8 mouse cellular contexts compared by ENCODE assay signal in genomic region chr11:93988328-93989062, GRCm38 (mm10). TPM values are rescaled to one million over a fixed set of nuclear protein-coding genes. Genes with fewer than 3 reads are reported as not detected.
A peak's percentile ranks its signal among the peaks of the same experiment; 100 is the strongest.
DNase-seq lines count a peak whose midpoint lies in the region; ATAC-seq and TF ChIP-seq lines count a peak whose summit lies in the region.

No protein-coding gene starts in this region.

- 46% methylated on average over 12 of the region's 12 CpGs for WGBS in kidney, adult 2 months

- no peak for TF ChIP-seq CTCF in kidney, adult 2 months (conservative IDR thresholded peaks at IDR 0.05; ENCODE audit: insufficient read depth, insufficient read length, low read depth, low read length)

- H3K4me3 ChIP-seq in kidney, adult 2 months (ENCODE audit: insufficient read depth, low read depth, low read length), result no peak overlapping the region

- ATAC-seq in granulocyte monocyte progenitor cell, adult 5-6 weeks (replicated peaks; ENCODE audit: poor library complexity, severe bottlenecking), result 0 out of 2 replicates have a peak, but pooled peaks have one; percentile 13

- TF ChIP-seq POLR2A in kidney, adult 2 months (IDR thresholded peaks at IDR 0.05; ENCODE audit: low read depth, low read length), result no peak

- H3K4me1 ChIP-seq in kidney, adult 2 months (ENCODE audit: control insufficient read depth, insufficient read depth, low read length), result peaks cover 16% of the 10 kb centered on the region

- peak overlapping the region; percentile 94 for H3K27ac ChIP-seq in kidney, adult 2 months (ENCODE audit: insufficient read depth, low read depth, low read length)

- peak; percentile 16 for DNase-seq in adrenal gland, postnatal 10 days
- DNase-seq in adrenal gland, postnatal 4 days (ENCODE audit: low spot score in 2 of 2), result no peak
- peak; percentile 85 for DNase-seq in kidney, adult 2 months
- peak; percentile 74 for DNase-seq in lung, postnatal 10 days
- no peak for DNase-seq in frontal cortex, adult 2 months (ENCODE audit: extremely low spot score in 1 of 2, low spot score in 1 of 2)
- DNase-seq in spleen, adult 12 weeks (ENCODE audit: low spot score), result no peak
- DNase-seq in Muller cell, postnatal 12 days (ENCODE audit: inconsistent ontology term), result no peak

- H3K27me3 ChIP-seq in kidney, adult 2 months (replicated peaks; ENCODE audit: control insufficient read depth, insufficient read depth, low read length), result no peaks in the 10 kb centered on the region

- H3K36me3 ChIP-seq in kidney, adult 2 months (ENCODE audit: control insufficient read depth, insufficient read depth, low read length), result no peaks in the 10 kb centered on the region

RNA-seq across cellular contexts. Expression of gene Spag9, which starts 7.4 kb away (rescaled TPM):
- total RNA-seq in adrenal gland, postnatal 10 days (2021), result 100 to 1,000 TPM; 107 to 125 TPM
- total RNA-seq in adrenal gland, postnatal 4 days (2021), result 100 to 1,000 TPM; 109 to 118 TPM
- 25.3 and 42.8 TPM in 2 replicates for total RNA-seq in granulocyte monocyte progenitor cell, adult 5-6 weeks (2014; fragmentation: Nextera tagmentation)
- total RNA-seq in granulocyte monocyte progenitor cell, adult 5-6 weeks (2017), result 51.1 and 59.8 TPM in 2 replicates
- polyA plus RNA-seq in kidney, adult 2 months (2012; rRNA removed), result 19.1 and 24.6 TPM in 2 replicates
- 127 and 139 TPM in 2 replicates for polyA plus RNA-seq in frontal cortex, adult 2 months (2012; rRNA removed)

RNA-seq across cellular contexts. Expression of gene Nme1, which starts 20.2 kb away (rescaled TPM):
- 10 to 100 TPM; 42.4 to 49.2 TPM for total RNA-seq in adrenal gland, postnatal 10 days (2021)
- total RNA-seq in adrenal gland, postnatal 4 days (2021), result 10 to 100 TPM; 35.9 to 37.9 TPM
- 78.3 and 96.2 TPM in 2 replicates for total RNA-seq in granulocyte monocyte progenitor cell, adult 5-6 weeks (2014; fragmentation: Nextera tagmentation)
- 178 and 237 TPM in 2 replicates for total RNA-seq in granulocyte monocyte progenitor cell, adult 5-6 weeks (2017)
- polyA plus RNA-seq in kidney, adult 2 months (2012; rRNA removed), result 158 and 178 TPM in 2 replicates
- polyA plus RNA-seq in frontal cortex, adult 2 months (2012; rRNA removed), result 282 and 284 TPM in 2 replicates

RNA-seq across cellular contexts. Expression of gene Gm20390, which starts 20.4 kb away (rescaled TPM):
- total RNA-seq in adrenal gland, postnatal 10 days (2021), result 10 to 100 TPM; 64.2 to 75.0 TPM
- total RNA-seq in adrenal gland, postnatal 4 days (2021), result 10 to 100 TPM; 82.9 to 84.6 TPM
- total RNA-seq in granulocyte monocyte progenitor cell, adult 5-6 weeks (2014; fragmentation: Nextera tagmentation), result 112 and 180 TPM in 2 replicates
- total RNA-seq in granulocyte monocyte progenitor cell, adult 5-6 weeks (2017), result not detected in 2 replicates
- 45.1 and 88.3 TPM in 2 replicates for polyA plus RNA-seq in kidney, adult 2 months (2012; rRNA removed)
- polyA plus RNA-seq in frontal cortex, adult 2 months (2012; rRNA removed), result 71.9 and 76.2 TPM in 2 replicates

RNA-seq across cellular contexts. Expression of gene Nme2, which starts 32.4 kb away (rescaled TPM):
- total RNA-seq in adrenal gland, postnatal 10 days (2021), result 100 to 1,000 TPM; 550 to 566 TPM
- total RNA-seq in adrenal gland, postnatal 4 days (2021), result 100 to 1,000 TPM; 419 to 443 TPM
- total RNA-seq in granulocyte monocyte progenitor cell, adult 5-6 weeks (2014; fragmentation: Nextera tagmentation), result 640 and 684 TPM in 2 replicates
- 250 and 253 TPM in 2 replicates for total RNA-seq in granulocyte monocyte progenitor cell, adult 5-6 weeks (2017)
- polyA plus RNA-seq in kidney, adult 2 months (2012; rRNA removed), result 380 and 386 TPM in 2 replicates
- 99.0 and 106 TPM in 2 replicates for polyA plus RNA-seq in frontal cortex, adult 2 months (2012; rRNA removed)

Comparison
In these comparisons a context has a peak if more than half of its experiments do, and no peak if none do; other contexts are left out.
1. DNase-seq: peak in adrenal gland, postnatal 10 days (single experiment), kidney, adult 2 months (single experiment) and lung, postnatal 10 days (single experiment); none in adrenal gland, postnatal 4 days (0 of 2), frontal cortex, adult 2 months (0 of 2), spleen, adult 12 weeks (single experiment) and Muller cell, postnatal 12 days (single experiment).